Mouse (Mus musculus) embryonic fibroblast, embryonic 13.5 days (primary cell): Measurements from ENCODE around the gene Phex.

Source experiments
- CTCF ChIP-seq: IDR thresholded peaks from 2 replicates; pipeline ENCODE4 v1.5.1; 2011; ENCODE audit warnings: mild to moderate bottlenecking, control low read depth, low read length, moderate library complexity, borderline replicate concordance; ENCODE audit not compliant: insufficient read depth
- POLR2A ChIP-seq: IDR thresholded peaks from 2 replicates; pipeline ENCODE4 v1.6.1; 2011; ENCODE audit warnings: low read depth, mild to moderate bottlenecking, control low read depth, low read length, moderate library complexity

GRCm38 (mm10) chrX:157180845-157181244, 234.3 kb downstream of the Phex start:
- TF ChIP-seq POLR2A (no peak), CTCF (no peak)
